Mouse (Mus musculus) midbrain, embryonic 15.5 days (tissue): ENCODE measurements at regions not wholly inside any gene's neighbourhood (a gene's known extent, or its start where the extent isn't known, plus 50 kb on each side); places are given as distances from the start of the nearest gene placed in this dataset.

ENCODE experiments used
- ATAC-seq: fragments of 200-750 bp; cut with Nextera tagmentation; replicated peaks from 2 replicates; pipeline ENCODE4 v1.8.0; 2017; ENCODE audit warnings: moderate TSS enrichment
- H3K27ac ChIP-seq: fragments of 300-500 bp; sonication (generic); 2 replicates; pipeline ENCODE4 v1.5.1; 2015; ENCODE audit warnings: mild to moderate bottlenecking, inconsistent platforms
- H3K27me3 ChIP-seq: fragments of 300-500 bp; sonication (generic); replicated peaks from 2 replicates; pipeline ENCODE4 v1.6.1; 2015; ENCODE audit warnings: inconsistent platforms
- H3K36me3 ChIP-seq: fragments of 300-500 bp; sonication (generic); replicated peaks from 2 replicates; pipeline ENCODE4 v1.6.1; 2015; ENCODE audit warnings: inconsistent platforms
- H3K4me1 ChIP-seq: fragments of 300-500 bp; sonication (generic); 2 replicates; pipeline ENCODE4 v1.6.1; 2015; ENCODE audit warnings: inconsistent platforms
- H3K4me2 ChIP-seq: fragments of 300-500 bp; sonication (generic); 2 replicates; pipeline ENCODE4 v1.6.1; 2015; ENCODE audit warnings: inconsistent platforms, mild to moderate bottlenecking, moderate library complexity
- H3K4me3 ChIP-seq: fragments of 300-500 bp; sonication (generic); 2 replicates; pipeline ENCODE4 v1.5.1; 2015; ENCODE audit warnings: mild to moderate bottlenecking, inconsistent platforms
- H3K9ac ChIP-seq: fragments of 300-500 bp; sonication (generic); 2 replicates; pipeline ENCODE4 v1.6.1; 2015; ENCODE audit warnings: mild to moderate bottlenecking, inconsistent platforms
- H3K9me3 ChIP-seq: fragments of 300-500 bp; sonication (generic); 2 replicates; pipeline ENCODE4 v1.6.1; 2016; ENCODE audit warnings: inconsistent platforms
- WGBS: fragments of 180-500 bp; shearing (Covaris S2); methylation state at CpG from one replicate; pipeline ENCODE4 v1.1.7; 2015; ENCODE audit warnings: mixed read lengths; 5-methylcytosine and 5-hydroxymethylcytosine counted together

GRCm38 (mm10) chr19:21033991-21034390 is 80.0 kb upstream of the Tmc1 start:
- no peak overlapping the region for H3K4me2 ChIP-seq
- H3K9ac ChIP-seq = no peak overlapping the region
- no peaks in the 10 kb centered on the region for H3K27me3 ChIP-seq
- no peaks in the 10 kb centered on the region for H3K36me3 ChIP-seq
- 77% methylated on average over 3 of the region's 3 CpGs for WGBS
- H3K27ac ChIP-seq = no peak overlapping the region
- ATAC-seq = no peak
- H3K4me3 ChIP-seq = no peak overlapping the region
- no peaks in the 10 kb centered on the region for H3K9me3 ChIP-seq
- H3K4me1 ChIP-seq = 0 out of 2 replicates have a peak, but pooled peaks cover 5% of the 10 kb centered on the region

- ATAC-seq = no peak
- Histone ChIP-seq H3K4me1 (0 out of 2 replicates have a peak, but pooled peaks cover 5% of the 10 kb centered on the region), H3K27me3 (no peaks in the 10 kb centered on the region), H3K9me3 (no peaks in the 10 kb centered on the region), H3K4me3 (no peak overlapping the region), H3K27ac (no peak overlapping the region), H3K36me3 (no peaks in the 10 kb centered on the region), H3K9ac (no peak overlapping the region), H3K4me2 (no peak overlapping the region)
- 85% methylated on average over 2 of the region's 2 CpGs for WGBS
These were observed 78.6 kb upstream of the Tmc1 start for GRCm38 (mm10) chr19:21032558-21032957.

DNA sequence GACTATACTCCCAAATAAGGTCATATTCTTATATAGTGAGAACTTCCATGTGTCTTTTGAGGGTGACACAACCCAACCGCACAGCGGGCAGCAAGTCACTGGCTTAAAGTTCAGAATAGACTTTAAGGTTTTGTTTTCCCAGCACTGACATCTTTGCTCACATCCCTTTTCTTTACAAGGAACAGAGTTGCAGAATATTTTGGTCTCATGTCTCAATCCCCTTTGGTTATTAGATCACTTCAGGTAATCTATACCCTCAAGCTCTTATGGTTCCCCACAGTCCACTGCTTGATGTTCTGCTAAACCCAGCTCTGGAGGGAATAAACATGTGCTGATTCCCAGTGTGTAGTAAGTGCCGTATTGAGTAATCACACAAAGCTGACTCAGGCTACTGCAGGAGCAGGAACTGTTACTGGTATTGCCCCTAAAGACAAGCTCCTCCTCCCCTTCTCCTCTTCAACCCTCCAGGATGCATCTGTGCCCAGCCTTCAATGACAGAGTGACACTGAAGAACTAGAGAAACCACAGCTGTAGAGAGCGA is 77.8 kb upstream of the Tmc1 start:
- H3K4me2 ChIP-seq = no peak overlapping the region
- H3K9me3 ChIP-seq = no peaks in the 10 kb centered on the region
- no peak overlapping the region for H3K4me3 ChIP-seq
- 89% methylated on average over 4 of the region's 4 CpGs for WGBS
- no peak overlapping the region for H3K27ac ChIP-seq
- ATAC-seq = no peak
- no peaks in the 10 kb centered on the region for H3K27me3 ChIP-seq
- no peaks in the 10 kb centered on the region for H3K36me3 ChIP-seq
- H3K9ac ChIP-seq = no peak overlapping the region
- H3K4me1 ChIP-seq = 0 out of 2 replicates have a peak, but pooled peaks cover 2% of the 10 kb centered on the region

DNA sequence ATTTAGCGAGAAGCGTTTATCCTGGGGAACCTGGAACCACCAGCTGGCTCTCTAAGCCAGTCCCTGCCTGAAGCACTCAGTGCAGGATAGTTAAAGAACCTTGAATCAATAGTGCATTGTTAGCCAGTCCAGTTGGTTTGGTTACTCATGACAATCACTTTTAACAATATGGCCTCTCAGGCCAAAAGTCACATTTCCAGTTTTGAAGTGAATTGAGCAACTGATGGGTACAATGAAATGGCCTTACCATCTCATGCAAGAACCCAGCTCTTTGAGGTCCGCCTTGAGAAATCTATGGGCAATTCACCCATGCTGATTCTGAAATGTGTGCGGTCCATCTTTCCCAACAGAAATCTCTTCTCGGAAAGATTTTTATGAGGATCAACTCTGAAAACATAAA is 77.0 kb upstream of the Tmc1 start:
- Histone ChIP-seq H3K4me2 (no peak overlapping the region), H3K36me3 (no peaks in the 10 kb centered on the region), H3K9ac (no peak overlapping the region), H3K27me3 (no peaks in the 10 kb centered on the region), H3K9me3 (no peaks in the 10 kb centered on the region), H3K4me3 (no peak overlapping the region), H3K4me1 (no peaks in the 10 kb centered on the region), H3K27ac (no peak overlapping the region)
- WGBS = 81% methylated on average over 5 of the region's 5 CpGs
- no peak for ATAC-seq

DNA sequence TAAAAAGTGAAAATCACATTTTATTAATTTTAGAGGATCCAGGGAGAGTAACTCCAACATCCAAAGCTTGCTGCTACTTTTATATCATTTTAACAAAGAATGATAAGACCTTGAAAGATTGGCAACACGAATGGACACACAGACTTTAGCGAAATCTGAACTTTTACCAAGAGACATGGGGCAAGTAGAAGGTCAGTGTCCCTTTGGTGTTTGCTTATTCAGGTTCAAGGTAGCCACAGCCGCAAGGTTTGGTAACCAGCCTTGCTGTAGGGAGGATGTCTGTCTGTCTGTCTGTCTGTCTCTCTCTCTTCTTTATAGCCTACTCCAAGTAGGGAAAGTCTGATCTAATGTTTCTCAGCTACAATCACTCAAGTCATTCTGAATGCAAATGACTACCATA is 75.0 kb upstream of the Tmc1 start:
- Histone ChIP-seq H3K9ac (no peak overlapping the region), H3K4me2 (no peak overlapping the region), H3K36me3 (no peaks in the 10 kb centered on the region), H3K4me1 (no peaks in the 10 kb centered on the region), H3K4me3 (no peak overlapping the region), H3K9me3 (no peaks in the 10 kb centered on the region), H3K27ac (no peak overlapping the region), H3K27me3 (no peaks in the 10 kb centered on the region)
- no peak for ATAC-seq
- 94% methylated on average over 3 of the region's 3 CpGs for WGBS

- no peaks in the 10 kb centered on the region for H3K27me3 ChIP-seq
- no peaks in the 10 kb centered on the region for H3K9me3 ChIP-seq
- no peak overlapping the region for H3K4me2 ChIP-seq
- no peaks in the 10 kb centered on the region for H3K36me3 ChIP-seq
- H3K4me1 ChIP-seq = no peaks in the 10 kb centered on the region
- no peak overlapping the region for H3K27ac ChIP-seq
- H3K4me3 ChIP-seq = no peak overlapping the region
- no peak overlapping the region for H3K9ac ChIP-seq
- WGBS = 88% methylated on average over 9 of the region's 10 CpGs
- ATAC-seq = no peak
These were observed 58.4 kb upstream of the Tmc1 start for GRCm38 (mm10) chr19:21012391-21012790.

GRCm38 (mm10) chr19:21009607-21010006 is 55.6 kb upstream of the Tmc1 start:
- Histone ChIP-seq H3K4me1 (no peaks in the 10 kb centered on the region), H3K4me2 (no peak overlapping the region), H3K27me3 (no peaks in the 10 kb centered on the region), H3K4me3 (no peak overlapping the region), H3K9me3 (no peaks in the 10 kb centered on the region), H3K9ac (no peak overlapping the region), H3K27ac (no peak overlapping the region), H3K36me3 (no peaks in the 10 kb centered on the region)
- no peak for ATAC-seq
- 95% methylated on average over 2 of the region's 2 CpGs for WGBS

DNA sequence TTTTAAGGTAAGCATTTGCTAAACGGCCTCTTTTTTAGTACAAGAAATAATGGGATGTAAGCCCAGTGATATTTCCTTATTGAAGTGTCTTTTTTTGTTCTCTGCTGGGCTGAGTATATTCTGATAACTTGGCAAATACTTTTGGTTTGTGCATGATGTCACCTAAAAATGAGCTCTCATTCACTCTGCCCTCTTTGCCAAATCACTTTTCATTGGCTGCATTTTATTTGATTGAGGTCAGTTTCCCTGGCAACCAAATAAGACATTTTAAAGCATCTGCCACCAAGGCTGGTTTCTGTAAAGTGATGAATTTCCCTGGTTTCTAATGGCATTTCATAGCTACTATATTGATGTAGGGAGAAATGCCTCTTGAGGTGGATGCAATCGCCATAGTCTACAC is 50.4 kb upstream of the Tmc1 start:
- 71% methylated on average over 2 of the region's 2 CpGs for WGBS
- no peak for ATAC-seq
- Histone ChIP-seq H3K4me3 (no peak overlapping the region), H3K9me3 (no peaks in the 10 kb centered on the region), H3K36me3 (no peaks in the 10 kb centered on the region), H3K4me1 (no peaks in the 10 kb centered on the region), H3K4me2 (no peak overlapping the region), H3K27ac (no peak overlapping the region), H3K27me3 (no peaks in the 10 kb centered on the region), H3K9ac (no peak overlapping the region)
